Mouse (Mus musculus): Measurements from ENCODE around the gene Per1. TPM values are rescaled to one million over a fixed set of nuclear protein-coding genes. Genes with fewer than 3 reads are reported as not detected.
A peak's percentile ranks its signal among the peaks of the same experiment; 100 is the strongest.

The Per1 gene
- polyA plus RNA-seq, 1 experiment from 2014 or later: 6.4 TPM

DNA sequence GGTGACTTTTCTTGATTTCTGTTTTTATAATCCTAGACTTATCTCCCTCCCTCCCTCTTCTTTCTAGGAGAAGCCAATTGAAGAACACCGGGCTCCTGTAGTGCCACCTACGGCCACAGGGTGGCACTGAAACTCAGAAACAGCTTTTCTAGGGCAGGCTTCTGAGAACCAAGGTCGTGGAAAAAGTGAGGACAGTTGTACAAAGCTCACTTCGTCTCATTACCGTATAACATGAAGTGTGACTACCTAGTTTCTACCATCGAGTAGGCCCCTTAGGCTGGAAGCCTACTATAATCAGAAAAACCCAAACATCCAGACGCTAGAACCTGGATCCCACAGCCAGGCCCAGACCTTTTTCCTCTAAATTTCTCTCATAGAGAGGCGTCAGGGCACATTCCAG lies 28.1 kb upstream of the Per1 start:
- 7% methylated on average over 8 of the region's 8 CpGs for WGBS
- Histone ChIP-seq H3K9me3 (replicated peaks) (no peaks in the 10 kb centered on the region), H3K4me2 (peak overlapping the region; percentile 78), H3K4me3 (peak overlapping the region; percentile 45), H3K9ac (peak overlapping the region; percentile 65), H3K27ac (no peak overlapping the region), H3K27me3 (no peaks in the 10 kb centered on the region), H3K36me3 (ENCODE audit: poor library complexity, severe bottlenecking) (no peaks in the 10 kb centered on the region), H3K4me1 (peaks cover 41% of the 10 kb centered on the region)
- no peak for ATAC-seq

DNA sequence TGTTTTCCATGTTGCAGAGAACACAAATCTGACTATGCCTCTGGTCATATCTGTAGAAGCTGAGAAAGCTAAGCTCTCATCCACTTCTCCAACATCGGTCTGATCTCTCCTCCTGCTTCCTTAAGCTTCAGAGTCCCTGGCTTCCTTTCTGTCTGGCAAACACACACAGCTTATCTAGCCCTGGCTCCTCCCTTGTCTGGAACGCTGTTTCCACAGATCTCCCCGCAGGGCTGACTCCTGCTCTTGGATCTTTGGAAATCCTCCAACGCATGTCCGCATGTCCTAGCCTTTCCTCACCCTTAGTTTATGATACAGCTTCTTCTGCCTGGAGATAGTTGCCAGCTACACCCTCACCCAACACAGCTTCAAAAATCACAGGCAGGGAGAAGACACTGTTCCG lies 27.4 kb upstream of the Per1 start:
- Histone ChIP-seq H3K9ac (no peak overlapping the region), H3K27ac (no peak overlapping the region), H3K36me3 (ENCODE audit: poor library complexity, severe bottlenecking) (no peaks in the 10 kb centered on the region), H3K4me3 (no peak overlapping the region), H3K4me1 (peaks cover 44% of the 10 kb centered on the region), H3K27me3 (no peaks in the 10 kb centered on the region), H3K9me3 (replicated peaks) (no peaks in the 10 kb centered on the region), H3K4me2 (no peak overlapping the region; the same call in 1 of the 2 replicates)
- no peak for ATAC-seq
- 60% methylated on average over 6 of the region's 6 CpGs for WGBS

DNA sequence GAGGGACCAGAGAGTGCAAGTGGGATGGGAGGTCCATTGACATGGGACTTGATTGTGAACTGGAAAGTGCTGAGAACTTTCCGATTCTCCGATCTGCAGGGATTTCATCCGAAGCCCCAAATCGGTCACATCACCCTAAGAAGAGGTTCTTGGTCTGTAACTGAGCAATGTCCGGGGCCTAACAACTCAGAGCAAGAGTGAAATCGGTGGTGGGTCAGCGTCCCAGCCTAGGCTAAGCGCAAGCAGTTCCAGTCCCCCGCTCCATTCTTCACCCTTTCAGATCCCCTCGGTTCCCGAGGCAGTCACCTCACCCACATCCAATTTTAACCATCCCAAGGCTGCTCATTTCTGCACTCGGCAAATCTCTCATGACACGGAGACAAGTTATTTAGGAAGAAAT lies 24.9 kb upstream of the Per1 start:
- Histone ChIP-seq H3K9ac (peak overlapping the region; percentile 91), H3K4me3 (peak overlapping the region; percentile 63), H3K27ac (peak overlapping the region; percentile 94), H3K27me3 (no peaks in the 10 kb centered on the region), H3K4me2 (peak overlapping the region; percentile 74), H3K4me1 (peaks cover 47% of the 10 kb centered on the region), H3K9me3 (replicated peaks) (no peaks in the 10 kb centered on the region), H3K36me3 (ENCODE audit: poor library complexity, severe bottlenecking) (no peaks in the 10 kb centered on the region)
- 2% methylated on average over 13 of the region's 13 CpGs for WGBS
- ATAC-seq: no peak

DNA sequence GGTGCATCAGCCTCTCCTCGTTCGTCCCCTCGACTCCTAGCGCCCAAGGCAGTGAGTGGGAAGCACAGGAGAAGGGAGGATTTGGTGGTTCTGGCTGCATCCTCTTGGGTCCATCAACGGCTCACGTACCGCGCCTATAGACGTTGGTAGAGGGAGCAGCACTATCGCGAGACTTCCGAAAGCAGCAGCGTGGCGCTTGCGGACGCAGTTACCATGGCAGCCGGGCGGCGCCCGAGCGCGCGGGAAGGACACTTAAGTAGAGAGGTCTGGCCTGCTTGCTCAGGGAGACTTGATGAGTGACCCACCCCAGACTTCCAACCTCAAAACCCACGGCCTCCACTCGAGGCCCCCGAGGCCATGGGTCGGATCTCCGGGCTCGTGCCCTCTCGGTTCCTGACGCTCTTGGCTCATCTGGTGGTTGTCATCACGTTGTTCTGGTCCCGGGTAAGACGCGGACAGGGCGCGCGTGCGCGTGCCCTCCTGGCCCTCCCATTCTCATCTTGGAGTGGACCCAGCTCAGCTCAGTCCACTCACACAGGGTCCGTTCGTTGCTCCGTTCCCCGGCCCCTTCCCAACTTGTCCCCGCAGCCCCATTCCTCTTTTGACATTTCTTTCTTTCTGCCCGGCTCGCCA lies 24.3 kb upstream of the Per1 start, which contains the start of gene Tmem107:
Tmem107 (plus strand) TSS at position 217 of the 633 bp plus-strand sequence.
- ATAC-seq: peak; percentile 89
- WGBS: under 1% methylated on average over 47 of the region's 47 CpGs
- Histone ChIP-seq H3K4me3 (peak within 1 kb of the TSS; percentile 63), H3K4me1 (peaks cover 47% of the 10 kb centered on the region), H3K9me3 (replicated peaks) (no peaks in the 10 kb centered on the region), H3K27me3 (no peaks in the 10 kb centered on the region), H3K36me3 (ENCODE audit: poor library complexity, severe bottlenecking) (no peaks in the 10 kb centered on the region), H3K27ac (peak within 1 kb of the TSS; percentile 94), H3K9ac (peak within 1 kb of the TSS; percentile 91), H3K4me2 (peak within 1 kb of the TSS; percentile 74)

DNA sequence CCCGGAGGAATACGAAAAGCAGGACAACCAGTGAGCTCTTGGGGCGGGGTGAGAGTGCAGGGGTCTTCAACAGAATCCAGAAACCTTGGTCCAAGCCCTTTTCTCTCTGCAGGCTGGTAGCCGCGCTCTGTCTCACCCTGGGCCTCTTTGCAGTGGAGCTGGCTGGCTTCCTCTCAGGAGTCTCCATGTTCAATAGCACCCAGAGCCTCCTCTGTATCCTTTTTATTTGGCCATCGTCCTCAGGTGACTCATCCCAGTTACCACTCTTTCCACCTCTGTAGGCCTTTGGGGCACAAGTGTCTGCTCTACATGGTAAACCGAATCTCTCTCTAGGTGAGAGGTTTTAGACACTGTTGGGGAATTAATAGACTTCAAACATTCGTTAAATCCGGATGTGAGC lies 23.8 kb upstream of the Per1 start:
- peaks cover 42% of the 10 kb centered on the region for H3K4me1 ChIP-seq
- peak overlapping the region; percentile 74 for H3K4me2 ChIP-seq
- H3K9ac ChIP-seq: peak overlapping the region; percentile 91
- H3K9me3 ChIP-seq (replicated peaks): no peaks in the 10 kb centered on the region
- H3K4me3 ChIP-seq: peak overlapping the region; percentile 63
- no peak for ATAC-seq
- H3K27ac ChIP-seq: peak overlapping the region; percentile 94
- H3K36me3 ChIP-seq (ENCODE audit: poor library complexity, severe bottlenecking): no peaks in the 10 kb centered on the region
- H3K27me3 ChIP-seq: no peaks in the 10 kb centered on the region
- WGBS: 19% methylated on average over 9 of the region's 9 CpGs

DNA sequence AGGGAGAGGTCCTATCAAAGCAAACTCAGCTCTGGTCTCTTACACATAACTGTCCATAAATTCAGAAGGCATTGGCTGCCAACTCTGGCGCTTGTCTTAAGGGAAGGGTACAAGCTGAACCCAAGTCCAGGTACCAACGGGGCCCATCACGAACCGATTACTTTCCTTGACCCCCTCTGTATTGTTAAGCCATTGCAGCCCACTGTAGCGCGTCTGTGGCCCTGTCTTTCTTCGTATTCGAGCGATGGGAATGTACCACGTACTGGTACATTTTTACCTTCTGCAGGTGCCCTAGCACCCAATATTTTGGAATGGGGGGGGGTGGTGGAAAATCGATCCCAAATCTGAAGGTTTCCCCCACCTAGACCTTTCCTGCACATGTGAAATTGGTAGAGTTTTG lies 22.8 kb upstream of the Per1 start:
- Histone ChIP-seq H3K27me3 (no peaks in the 10 kb centered on the region), H3K9me3 (replicated peaks) (no peaks in the 10 kb centered on the region), H3K4me3 (peak overlapping the region; percentile 38), H3K36me3 (ENCODE audit: poor library complexity, severe bottlenecking) (no peaks in the 10 kb centered on the region), H3K4me2 (peak overlapping the region; percentile 74), H3K27ac (peak overlapping the region; percentile 93; the same call in 1 of the 2 replicates), H3K9ac (peak overlapping the region; percentile 73), H3K4me1 (peaks cover 36% of the 10 kb centered on the region)
- 83% methylated on average over 11 of the region's 11 CpGs for WGBS
- no peak for ATAC-seq

DNA sequence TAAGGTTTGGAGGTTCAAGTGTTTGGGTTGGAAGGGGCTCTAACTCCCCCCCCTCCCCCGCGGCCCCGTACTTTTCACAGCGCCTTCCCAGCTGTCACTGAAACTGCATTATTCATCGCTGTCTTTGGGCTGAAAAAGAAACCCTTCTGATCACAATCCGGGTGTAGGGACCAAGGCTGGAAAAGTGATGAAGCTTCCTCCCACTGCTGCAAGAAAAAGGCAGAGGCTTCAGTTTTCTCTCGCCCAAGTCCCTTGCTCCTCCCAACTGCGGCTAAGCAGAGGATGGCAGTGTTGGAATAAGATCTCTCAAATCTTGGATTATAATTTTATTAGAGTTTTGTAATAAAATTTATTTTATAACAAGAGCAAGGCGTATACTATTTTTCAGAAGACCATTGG lies 22.4 kb upstream of the Per1 start:
- Histone ChIP-seq H3K27me3 (no peaks in the 10 kb centered on the region), H3K4me1 (peaks cover 36% of the 10 kb centered on the region), H3K4me2 (peak overlapping the region; percentile 74), H3K9me3 (replicated peaks) (no peaks in the 10 kb centered on the region), H3K36me3 (ENCODE audit: poor library complexity, severe bottlenecking) (no peaks in the 10 kb centered on the region), H3K9ac (peak overlapping the region; percentile 73), H3K4me3 (peak overlapping the region; percentile 38), H3K27ac (peak overlapping the region; percentile 93)
- WGBS: 7% methylated on average over 9 of the region's 9 CpGs
- no peak for ATAC-seq

DNA sequence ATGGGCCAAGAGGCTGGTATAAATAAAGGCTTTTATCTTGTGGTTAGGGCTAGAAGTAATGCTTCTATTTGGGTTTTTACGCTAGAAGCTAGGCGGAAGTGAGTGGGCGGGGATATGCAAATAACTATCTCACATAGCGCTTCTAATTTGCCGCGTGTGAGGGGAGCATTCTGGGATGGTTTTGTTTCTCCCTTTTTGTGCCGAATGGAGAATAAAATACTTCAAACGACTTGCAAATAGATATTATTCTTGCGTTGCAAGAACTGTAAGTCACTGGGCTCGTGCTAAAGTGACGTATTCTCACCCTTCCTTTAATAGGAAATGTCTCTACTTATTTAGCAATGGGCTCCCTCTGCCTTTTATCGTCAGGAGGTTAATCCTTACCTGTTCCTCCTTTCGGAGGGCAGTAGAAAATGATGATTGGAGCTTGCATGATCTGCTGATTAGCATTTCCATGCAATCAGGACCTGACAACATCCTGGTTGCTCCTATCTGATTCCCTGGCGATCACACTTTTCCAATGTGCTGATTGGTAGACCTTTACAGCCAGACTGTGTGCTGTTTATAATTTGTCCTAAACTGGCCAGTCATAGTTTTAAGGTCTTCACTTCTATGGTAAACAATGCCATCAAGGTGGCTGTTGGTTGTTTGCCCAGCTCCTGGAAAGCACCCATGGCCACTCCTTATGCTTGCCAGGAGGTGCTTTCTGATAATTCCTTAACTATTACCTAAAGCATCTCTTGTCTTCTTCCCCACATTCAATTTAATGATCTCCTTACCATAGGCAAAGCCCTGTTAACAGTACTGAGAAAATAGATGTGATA lies 21.7 kb upstream of the Per1 start:
- H3K36me3 ChIP-seq (ENCODE audit: poor library complexity, severe bottlenecking): no peaks in the 10 kb centered on the region
- peak overlapping the region; percentile 38 for H3K4me3 ChIP-seq
- H3K4me1 ChIP-seq: peaks cover 36% of the 10 kb centered on the region
- peak overlapping the region; percentile 73 for H3K9ac ChIP-seq
- H3K27me3 ChIP-seq: no peaks in the 10 kb centered on the region
- 0% methylated on average over 14 of the region's 14 CpGs for WGBS
- peak overlapping the region; percentile 93 for H3K27ac ChIP-seq
- peak; percentile 82 for ATAC-seq
- peak overlapping the region; percentile 74 for H3K4me2 ChIP-seq
- H3K9me3 ChIP-seq (replicated peaks): no peaks in the 10 kb centered on the region

DNA sequence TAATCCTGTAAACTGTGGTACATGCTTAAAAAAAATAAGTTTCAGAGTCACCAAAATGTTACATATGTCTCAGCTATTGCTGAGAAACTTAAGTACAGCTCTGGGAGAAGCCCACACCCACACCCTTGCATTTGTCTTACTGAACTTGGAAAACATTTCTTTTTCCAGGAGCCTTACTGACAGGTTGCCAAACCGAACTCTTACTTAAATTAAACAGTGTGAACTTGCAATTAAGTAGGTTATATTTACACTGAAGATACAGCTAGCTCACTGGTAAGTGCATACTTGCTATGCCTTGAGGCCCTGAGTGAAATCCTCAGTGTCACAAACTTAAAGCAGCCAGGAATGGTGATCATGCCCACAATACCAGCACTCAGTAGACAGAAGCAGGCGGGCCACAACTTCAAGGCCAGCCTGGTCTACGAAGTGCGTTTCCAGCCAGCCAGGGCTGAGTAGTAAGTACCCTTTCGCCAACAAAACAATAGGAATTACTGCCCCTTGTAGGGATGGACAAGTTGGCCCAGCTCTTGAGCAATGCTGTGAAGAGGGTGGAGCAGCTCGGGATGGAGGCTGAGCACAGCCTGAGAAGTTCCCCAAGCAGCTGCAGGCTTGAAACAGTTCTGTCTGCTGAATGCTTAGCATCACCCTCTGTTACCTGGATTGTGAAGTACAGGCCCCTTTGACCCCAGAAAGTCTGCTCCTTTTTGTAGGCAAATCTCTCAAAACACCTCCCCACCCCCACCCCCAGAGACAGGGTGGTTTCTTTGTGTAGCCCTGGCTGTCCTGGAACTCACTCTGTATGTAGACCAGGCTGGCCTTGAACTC lies 20.9 kb upstream of the Per1 start:
- H3K27me3 ChIP-seq: no peaks in the 10 kb centered on the region
- ATAC-seq: no peak
- H3K4me2 ChIP-seq: peak overlapping the region; percentile 26; the same call in 1 of the 2 replicates
- H3K4me3 ChIP-seq: no peak overlapping the region
- H3K4me1 ChIP-seq: peaks cover 36% of the 10 kb centered on the region
- H3K36me3 ChIP-seq (ENCODE audit: poor library complexity, severe bottlenecking): no peaks in the 10 kb centered on the region
- no peaks in the 10 kb centered on the region for H3K9me3 ChIP-seq (replicated peaks)
- 35% methylated on average over 6 of the region's 6 CpGs for WGBS
- H3K9ac ChIP-seq: peak overlapping the region; percentile 73
- peak overlapping the region; percentile 93 for H3K27ac ChIP-seq

DNA sequence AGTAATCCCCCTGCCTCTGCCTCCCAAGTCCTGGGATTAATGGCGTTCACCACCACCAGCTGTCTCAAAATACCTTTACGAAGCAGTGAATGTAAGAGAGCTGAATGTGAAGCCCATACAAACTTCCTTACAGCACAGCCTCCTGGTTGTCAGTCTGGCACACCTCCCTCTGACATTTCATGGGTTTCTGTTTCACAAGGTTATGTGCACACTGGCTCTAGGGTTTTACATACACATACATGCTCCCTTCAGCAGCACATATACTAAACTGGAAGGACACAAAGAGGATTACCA lies 20.3 kb upstream of the Per1 start:
- Histone ChIP-seq H3K4me2 (no peak overlapping the region), H3K27ac (peak overlapping the region; percentile 93), H3K36me3 (ENCODE audit: poor library complexity, severe bottlenecking) (no peaks in the 10 kb centered on the region), H3K9ac (no peak overlapping the region), H3K4me1 (peaks cover 36% of the 10 kb centered on the region), H3K27me3 (no peaks in the 10 kb centered on the region), H3K9me3 (replicated peaks) (no peaks in the 10 kb centered on the region), H3K4me3 (no peak overlapping the region)
- no peak for ATAC-seq
- 40% methylated on average over 2 of the region's 2 CpGs for WGBS

DNA sequence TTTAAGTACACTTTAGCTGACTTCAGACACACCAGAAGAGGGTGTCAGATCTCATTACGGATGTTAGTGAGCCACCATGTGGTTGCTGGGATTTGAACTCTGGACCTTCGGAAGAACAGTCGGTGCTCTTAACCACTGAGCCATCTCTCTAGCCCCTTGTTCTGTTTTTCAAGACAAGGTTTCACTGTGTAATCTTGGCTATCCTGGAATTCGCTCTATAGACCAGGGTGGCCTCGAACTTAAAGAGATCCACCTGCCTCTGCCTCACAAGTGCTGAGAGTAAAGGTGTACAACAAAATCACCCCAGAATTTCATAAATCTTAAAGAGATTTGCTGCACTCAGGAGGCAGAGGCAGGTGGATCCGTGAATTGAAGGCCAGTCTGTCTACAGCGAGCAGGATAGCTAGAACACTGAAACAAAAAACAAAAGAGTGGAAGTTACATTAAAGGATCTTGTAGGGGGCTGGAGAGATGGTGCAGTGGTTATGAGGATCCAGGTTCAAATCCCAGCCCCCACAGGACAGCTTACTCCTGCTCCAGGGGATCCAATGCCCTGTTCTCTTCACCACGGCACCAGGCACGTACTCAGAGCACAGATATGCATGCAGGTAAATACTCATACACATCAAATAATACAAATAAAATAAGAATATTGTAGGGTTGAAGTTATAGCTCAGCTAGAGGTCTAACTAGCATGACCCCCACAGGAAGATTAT lies 19.1 kb upstream of the Per1 start:
- Histone ChIP-seq H3K9me3 (replicated peaks) (no peaks in the 10 kb centered on the region), H3K4me1 (peaks cover 29% of the 10 kb centered on the region), H3K36me3 (ENCODE audit: poor library complexity, severe bottlenecking) (no peaks in the 10 kb centered on the region), H3K4me3 (no peak overlapping the region), H3K9ac (no peak overlapping the region), H3K27ac (no peak overlapping the region), H3K4me2 (no peak overlapping the region), H3K27me3 (no peaks in the 10 kb centered on the region)
- ATAC-seq: no peak
- WGBS: 46% methylated on average over 9 of the region's 9 CpGs
